Mouse (Mus musculus) forebrain, embryonic 11.5 days (tissue): ENCODE results near the gene Gal. TPM values are rescaled to one million over a fixed set of nuclear protein-coding genes. Genes with fewer than 3 reads are reported as not detected.

Source experiments
- ATAC-seq: fragments of 200-750 bp; cut with Nextera tagmentation; replicated peaks from 2 replicates; pipeline ENCODE4 v1.8.0; 2017; ENCODE audit warnings: moderate TSS enrichment; ENCODE audit not compliant: low FRiP score
- DNase-seq: peaks from one replicate; pipeline ENCODE4 v3.0.0-alpha.2; 2017; ENCODE audit warnings: low spot score
- H3K27ac ChIP-seq: fragments of 300-500 bp; sonication (generic); 2 replicates; pipeline ENCODE4 v1.5.1; 2014; ENCODE audit warnings: low read depth, low read length
- H3K27me3 ChIP-seq: fragments of 300-500 bp; sonication (generic); 2 replicates; pipeline ENCODE4 v1.6.1; 2014; ENCODE audit warnings: mild to moderate bottlenecking, low read length, mixed read lengths; ENCODE audit not compliant: control insufficient read depth, insufficient read depth
- H3K36me3 ChIP-seq: fragments of 300-500 bp; sonication (generic); 2 replicates; pipeline ENCODE4 v1.6.1; 2014; ENCODE audit warnings: mild to moderate bottlenecking, low read length, moderate library complexity, mixed read lengths; ENCODE audit not compliant: control insufficient read depth, insufficient read depth
- H3K4me1 ChIP-seq: fragments of 300-500 bp; sonication (generic); replicated peaks from 2 replicates; pipeline ENCODE4 v1.6.1; 2014; ENCODE audit warnings: low read length, mixed read lengths; ENCODE audit not compliant: control insufficient read depth, insufficient read depth
- H3K4me2 ChIP-seq: fragments of 300-500 bp; sonication (generic); 2 replicates; pipeline ENCODE4 v1.6.1; 2014; ENCODE audit warnings: low read depth, mild to moderate bottlenecking, low read length, moderate library complexity, mixed read lengths; ENCODE audit not compliant: severe bottlenecking
- H3K4me3 ChIP-seq: fragments of 300-500 bp; sonication (generic); 2 replicates; pipeline ENCODE4 v1.5.1; 2014; ENCODE audit warnings: low read depth, low read length
- H3K9ac ChIP-seq: fragments of 300-500 bp; sonication (generic); 2 replicates; pipeline ENCODE4 v1.6.1; 2014; ENCODE audit warnings: low read length
- H3K9me3 ChIP-seq: fragments of 300-500 bp; sonication (generic); 2 replicates; pipeline ENCODE4 v1.6.1; 2016; ENCODE audit warnings: low read length, mixed read lengths; ENCODE audit not compliant: control insufficient read depth
- WGBS: fragments of 180-500 bp; shearing (Covaris S2); extraction: QIAGEN DNeasy Blood & Tissue Kit; methylation state at CpG from one replicate; pipeline ENCODE4 v1.1.7; 2014; 5-methylcytosine and 5-hydroxymethylcytosine counted together
- polyA plus RNA-seq: library from polyadenylated mRNA; unstranded; fragments of >200 nt; fragmentation: Nextera tagmentation; extraction: Ambion mirVana; gene quantifications from 2 replicates; pipeline ENCODE4 v1.2.1, GENCODE M21; 2014

Gal gene
- polyA plus RNA-seq, 1 experiment from 2014 or later = 1.1 TPM

GRCm38 (mm10) chr19:3447348-3447747 is 33.0 kb upstream of the Gal start:
- DNase-seq (no peak), ATAC-seq (no peak)
- WGBS = 58% methylated on average over 3 of the region's 3 CpGs
- Histone ChIP-seq H3K27me3 (peaks cover 2% of the 10 kb centered on the region; the same call in 1 of the 2 replicates), H3K9me3 (no peaks in the 10 kb centered on the region), H3K4me1 (no peaks in the 10 kb centered on the region), H3K4me2 (no peak overlapping the region), H3K27ac (no peak overlapping the region), H3K4me3 (no peak overlapping the region), H3K36me3 (no peaks in the 10 kb centered on the region), H3K9ac (no peak overlapping the region)

DNA sequence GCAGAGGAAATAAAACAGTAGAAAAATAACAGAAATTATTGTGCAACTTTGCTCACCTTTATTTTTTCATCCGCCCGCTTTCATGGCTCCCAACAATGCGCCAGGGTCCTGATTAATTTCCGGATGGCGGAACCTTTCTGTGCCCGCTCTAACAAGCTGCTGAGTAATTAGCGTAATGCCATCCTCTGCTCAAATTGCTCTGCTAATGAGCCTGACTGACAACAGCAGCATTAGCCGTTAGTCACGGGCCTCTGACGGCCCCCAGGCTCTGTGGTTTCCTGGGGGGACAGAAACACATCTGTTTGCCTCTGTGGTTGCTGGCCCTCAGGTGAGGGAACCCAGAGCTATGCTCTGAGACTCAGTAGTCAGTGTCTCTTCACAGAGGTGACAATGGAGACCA is 26.7 kb upstream of the Gal start:
- H3K4me3 ChIP-seq = no peak overlapping the region
- peaks cover 6% of the 10 kb centered on the region for H3K4me1 ChIP-seq
- peak overlapping the region; percentile 21; the same call in 1 of the 2 replicates for H3K4me2 ChIP-seq
- peaks cover 2% of the 10 kb centered on the region; the same call in 1 of the 2 replicates for H3K27me3 ChIP-seq
- 32% methylated on average over 10 of the region's 10 CpGs for WGBS
- DNase-seq = peak; percentile 67
- H3K27ac ChIP-seq = no peak overlapping the region
- H3K9ac ChIP-seq = no peak overlapping the region
- H3K36me3 ChIP-seq = no peaks in the 10 kb centered on the region
- no peaks in the 10 kb centered on the region for H3K9me3 ChIP-seq
- peak; percentile 68 for ATAC-seq

- DNase-seq (no peak), ATAC-seq (peak; percentile 65)
- Histone ChIP-seq H3K4me2 (peak overlapping the region; percentile 21; the same call in 1 of the 2 replicates), H3K4me1 (peaks cover 6% of the 10 kb centered on the region), H3K27me3 (peaks cover 2% of the 10 kb centered on the region; the same call in 1 of the 2 replicates), H3K9me3 (no peaks in the 10 kb centered on the region), H3K27ac (no peak overlapping the region), H3K4me3 (no peak overlapping the region), H3K9ac (no peak overlapping the region), H3K36me3 (no peaks in the 10 kb centered on the region)
- WGBS = 46% methylated on average over 5 of the region's 5 CpGs
Observed at GRCm38 (mm10) chr19:3440667-3441066, 26.3 kb upstream of the Gal start.

GRCm38 (mm10) chr19:3437980-3438379 is 23.6 kb upstream of the Gal start:
- Histone ChIP-seq H3K36me3 (no peaks in the 10 kb centered on the region), H3K27me3 (peaks cover 1% of the 10 kb centered on the region; the same call in 1 of the 2 replicates), H3K9ac (no peak overlapping the region), H3K4me1 (peaks cover 6% of the 10 kb centered on the region), H3K4me3 (no peak overlapping the region), H3K27ac (no peak overlapping the region), H3K9me3 (no peaks in the 10 kb centered on the region), H3K4me2 (no peak overlapping the region)
- no peak for DNase-seq
- 71% methylated on average over 5 of the region's 5 CpGs for WGBS
- no peak for ATAC-seq

GRCm38 (mm10) chr19:3436840-3437239 is 22.5 kb upstream of the Gal start:
- no peaks in the 10 kb centered on the region for H3K9me3 ChIP-seq
- DNase-seq = peak; percentile 67
- 65% methylated on average over 9 of the region's 9 CpGs for WGBS
- no peak overlapping the region for H3K4me2 ChIP-seq
- H3K9ac ChIP-seq = no peak overlapping the region
- no peak overlapping the region for H3K4me3 ChIP-seq
- no peaks in the 10 kb centered on the region; the same call in 1 of the 2 replicates for H3K27me3 ChIP-seq
- no peaks in the 10 kb centered on the region for H3K36me3 ChIP-seq
- no peak overlapping the region for H3K27ac ChIP-seq
- 0 out of 2 replicates have a peak, but pooled peaks have one; percentile 6 for ATAC-seq
- H3K4me1 ChIP-seq = peaks cover 6% of the 10 kb centered on the region

- WGBS = 87% methylated on average over 3 of the region's 3 CpGs
- no peak for ATAC-seq
Observed at GRCm38 (mm10) chr19:3435824-3436223, 21.5 kb upstream of the Gal start.

DNA sequence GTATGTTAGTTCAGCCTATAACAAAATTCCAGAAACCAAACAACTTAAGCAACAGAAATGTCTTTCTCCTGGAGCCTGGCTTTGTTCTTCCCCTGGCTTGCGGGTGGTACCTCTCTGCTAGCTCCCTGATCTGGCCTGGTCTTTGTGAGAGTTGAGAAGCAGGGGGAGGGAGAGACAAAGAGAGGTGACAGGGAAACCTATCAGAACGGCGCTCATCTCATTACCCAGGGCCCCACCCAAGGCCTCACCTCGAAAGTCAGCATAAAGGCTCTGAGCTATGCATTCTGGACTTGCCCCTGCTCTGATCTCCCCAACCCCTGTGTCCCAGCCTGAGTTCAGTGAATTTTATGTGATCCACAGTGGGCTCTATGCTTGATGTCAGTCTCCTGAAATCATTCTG is 20.3 kb upstream of the Gal start:
- 37% methylated on average over 4 of the region's 4 CpGs for WGBS
- DNase-seq = no peak
- H3K27ac ChIP-seq = no peak overlapping the region

More at GRCm38 (mm10) chr19:3435824-3436223, 21.5 kb upstream of the Gal start:
- Histone ChIP-seq H3K4me3 (no peak overlapping the region), H3K36me3 (no peaks in the 10 kb centered on the region), H3K9ac (no peak overlapping the region), H3K27ac (no peak overlapping the region), H3K4me2 (no peak overlapping the region), H3K27me3 (no peaks in the 10 kb centered on the region; the same call in 1 of the 2 replicates), H3K9me3 (no peaks in the 10 kb centered on the region), H3K4me1 (peaks cover 3% of the 10 kb centered on the region)
- no peak for DNase-seq

DNA sequence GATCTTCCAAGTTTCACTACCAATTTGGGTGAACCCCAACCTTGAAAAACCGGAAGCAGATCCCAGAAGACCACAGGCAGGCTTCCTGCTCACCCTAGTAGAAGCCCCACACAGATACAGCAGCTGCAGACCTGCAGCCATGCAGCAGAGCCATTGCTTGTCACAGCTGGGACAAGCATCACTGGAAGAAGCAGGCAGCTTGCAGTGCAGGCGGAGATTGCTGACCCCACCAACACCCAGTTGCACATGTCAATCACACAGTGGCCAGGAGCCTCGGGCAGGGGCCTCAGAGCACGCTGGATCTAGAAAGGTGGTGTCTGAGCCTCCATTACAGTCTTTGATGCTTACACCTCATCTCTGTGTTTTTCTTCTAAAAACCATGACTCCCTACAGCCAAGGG is 19.8 kb upstream of the Gal start:
- H3K27ac ChIP-seq = no peak overlapping the region
- H3K9ac ChIP-seq = no peak overlapping the region
- no peaks in the 10 kb centered on the region for H3K36me3 ChIP-seq
- ATAC-seq = no peak
- no peaks in the 10 kb centered on the region; the same call in 1 of the 2 replicates for H3K4me1 ChIP-seq
- no peak for DNase-seq
- 38% methylated on average over 4 of the region's 4 CpGs for WGBS
- H3K9me3 ChIP-seq = no peaks in the 10 kb centered on the region
- no peak overlapping the region for H3K4me2 ChIP-seq
- no peak overlapping the region for H3K4me3 ChIP-seq
- H3K27me3 ChIP-seq = no peaks in the 10 kb centered on the region

More for the DNA sequence above, 20.3 kb upstream of the Gal start:
- Histone ChIP-seq H3K4me2 (no peak overlapping the region), H3K9me3 (no peaks in the 10 kb centered on the region), H3K27me3 (no peaks in the 10 kb centered on the region), H3K36me3 (no peaks in the 10 kb centered on the region), H3K4me3 (no peak overlapping the region), H3K4me1 (no peaks in the 10 kb centered on the region; the same call in 1 of the 2 replicates), H3K9ac (no peak overlapping the region)
- no peak for ATAC-seq

GRCm38 (mm10) chr19:3431969-3432368 is 17.6 kb upstream of the Gal start:
- DNase-seq (no peak), ATAC-seq (no peak)
- Histone ChIP-seq H3K4me2 (no peak overlapping the region), H3K4me3 (no peak overlapping the region), H3K27ac (no peak overlapping the region), H3K4me1 (no peaks in the 10 kb centered on the region; the same call in 1 of the 2 replicates), H3K9me3 (no peaks in the 10 kb centered on the region), H3K9ac (no peak overlapping the region), H3K27me3 (no peaks in the 10 kb centered on the region), H3K36me3 (no peaks in the 10 kb centered on the region)
- WGBS = 76% methylated on average over 2 of the region's 2 CpGs
